Mouse (Mus musculus): ENCODE measurements at regions not wholly inside any gene's neighbourhood (a gene's known extent, or its start where the extent isn't known, plus 50 kb on each side); places are given as distances from the start of the nearest gene placed in this dataset.

GRCm38 (mm10) chr16:21310636-21311615, 106.4 kb downstream of the Ephb3 start:
- H3K27ac ChIP-seq (replicated peaks; ENCODE audit: low read depth, low read length): peak overlapping the region; percentile 90
- TF ChIP-seq POLR2A (IDR thresholded peaks at IDR 0.05; ENCODE audit: borderline replicate concordance, extremely low read depth, insufficient read depth, insufficient read length): no peak
- 2% methylated on average over 34 of the region's 35 CpGs for WGBS
- peak overlapping the region; percentile 54 for H3K9ac ChIP-seq (ENCODE audit: low read depth, low read length, severe bottlenecking)
- DNase-seq (ENCODE audit: low spot score) (peak; percentile 85), ATAC-seq (ENCODE audit: low FRiP score, low read depth) (peak; percentile 90)
- peaks cover 48% of the 10 kb centered on the region for H3K4me1 ChIP-seq (ENCODE audit: control insufficient read depth, insufficient read depth, low read length)
- no peaks in the 10 kb centered on the region for H3K27me3 ChIP-seq (ENCODE audit: control insufficient read depth, insufficient read depth, low read length)
- H3K9me3 ChIP-seq (ENCODE audit: control insufficient read depth, low read length): no peaks in the 10 kb centered on the region
- peak overlapping the region; percentile 63 for H3K4me2 ChIP-seq (replicated peaks; ENCODE audit: low read depth, low read length, severe bottlenecking)
- H3K36me3 ChIP-seq (ENCODE audit: control insufficient read depth, insufficient read depth, low read length): no peaks in the 10 kb centered on the region
- H3K4me3 ChIP-seq (replicated peaks; ENCODE audit: low read length): peak overlapping the region; percentile 31

GRCm38 (mm10) chr16:21311781-21312180, 107.2 kb downstream of the Ephb3 start:
- Histone ChIP-seq H3K4me1 (ENCODE audit: control insufficient read depth, insufficient read depth, low read length) (peaks cover 52% of the 10 kb centered on the region), H3K36me3 (ENCODE audit: control insufficient read depth, insufficient read depth, low read length) (no peaks in the 10 kb centered on the region), H3K9ac (ENCODE audit: low read depth, low read length, severe bottlenecking) (no peak overlapping the region), H3K4me3 (replicated peaks; ENCODE audit: low read length) (no peak overlapping the region), H3K27me3 (ENCODE audit: control insufficient read depth, insufficient read depth, low read length) (no peaks in the 10 kb centered on the region), H3K27ac (replicated peaks; ENCODE audit: low read depth, low read length) (peak overlapping the region; percentile 90; the same call in 1 of the 2 replicates), H3K9me3 (ENCODE audit: control insufficient read depth, low read length) (no peaks in the 10 kb centered on the region), H3K4me2 (replicated peaks; ENCODE audit: low read depth, low read length, severe bottlenecking) (no peak overlapping the region)
- DNase-seq (ENCODE audit: low spot score) (no peak), ATAC-seq (ENCODE audit: low FRiP score, low read depth) (no peak)
- no peak for TF ChIP-seq POLR2A (IDR thresholded peaks at IDR 0.05; ENCODE audit: borderline replicate concordance, extremely low read depth, insufficient read depth, insufficient read length)

GRCm38 (mm10) chr16:21315751-21316151, 107.2 kb upstream of the Vps8 start:
- Histone ChIP-seq H3K9ac (ENCODE audit: low read depth, low read length, severe bottlenecking) (no peak overlapping the region), H3K27me3 (ENCODE audit: control insufficient read depth, insufficient read depth, low read length) (no peaks in the 10 kb centered on the region), H3K27ac (replicated peaks; ENCODE audit: low read depth, low read length) (no peak overlapping the region), H3K4me3 (replicated peaks; ENCODE audit: low read length) (no peak overlapping the region), H3K4me1 (ENCODE audit: control insufficient read depth, insufficient read depth, low read length) (peaks cover 41% of the 10 kb centered on the region), H3K9me3 (ENCODE audit: control insufficient read depth, low read length) (no peaks in the 10 kb centered on the region), H3K4me2 (replicated peaks; ENCODE audit: low read depth, low read length, severe bottlenecking) (no peak overlapping the region), H3K36me3 (ENCODE audit: control insufficient read depth, insufficient read depth, low read length) (no peaks in the 10 kb centered on the region)
- TF ChIP-seq POLR2A (IDR thresholded peaks at IDR 0.05; ENCODE audit: borderline replicate concordance, extremely low read depth, insufficient read depth, insufficient read length): no peak
- DNase-seq (ENCODE audit: low spot score) (peak; percentile 41), ATAC-seq (ENCODE audit: low FRiP score, low read depth) (no peak)
- WGBS: 30% methylated on average over 6 of the region's 6 CpGs

- Histone ChIP-seq H3K27ac (replicated peaks; ENCODE audit: low read depth, low read length) (peak overlapping the region; percentile 59), H3K36me3 (ENCODE audit: control insufficient read depth, insufficient read depth, low read length) (no peaks in the 10 kb centered on the region), H3K27me3 (ENCODE audit: control insufficient read depth, insufficient read depth, low read length) (no peaks in the 10 kb centered on the region), H3K4me3 (replicated peaks; ENCODE audit: low read length) (no peak overlapping the region), H3K9me3 (ENCODE audit: control insufficient read depth, low read length) (no peaks in the 10 kb centered on the region), H3K4me1 (ENCODE audit: control insufficient read depth, insufficient read depth, low read length) (peaks cover 41% of the 10 kb centered on the region), H3K9ac (ENCODE audit: low read depth, low read length, severe bottlenecking) (no peak overlapping the region), H3K4me2 (replicated peaks; ENCODE audit: low read depth, low read length, severe bottlenecking) (no peak overlapping the region)
- 66% methylated on average over 7 of the region's 7 CpGs for WGBS
- DNase-seq (ENCODE audit: low spot score): no peak
- TF ChIP-seq POLR2A (IDR thresholded peaks at IDR 0.05; ENCODE audit: borderline replicate concordance, extremely low read depth, insufficient read depth, insufficient read length): no peak
- no peak for ATAC-seq (ENCODE audit: low FRiP score, low read depth)
These were observed 104.8 kb upstream of the Vps8 start for GRCm38 (mm10) chr16:21318009-21318639.

GRCm38 (mm10) chr16:21318640-21319365, 104.1 kb upstream of the Vps8 start:
- H3K4me2 ChIP-seq (replicated peaks; ENCODE audit: low read depth, low read length, severe bottlenecking): no peak overlapping the region
- WGBS: 51% methylated on average over 9 of the region's 9 CpGs
- peaks cover 41% of the 10 kb centered on the region for H3K4me1 ChIP-seq (ENCODE audit: control insufficient read depth, insufficient read depth, low read length)
- no peak for ATAC-seq (ENCODE audit: low FRiP score, low read depth)
- DNase-seq (ENCODE audit: low spot score): no peak
- H3K36me3 ChIP-seq (ENCODE audit: control insufficient read depth, insufficient read depth, low read length): no peaks in the 10 kb centered on the region
- no peaks in the 10 kb centered on the region for H3K9me3 ChIP-seq (ENCODE audit: control insufficient read depth, low read length)
- TF ChIP-seq POLR2A (IDR thresholded peaks at IDR 0.05; ENCODE audit: borderline replicate concordance, extremely low read depth, insufficient read depth, insufficient read length): no peak
- H3K27me3 ChIP-seq (ENCODE audit: control insufficient read depth, insufficient read depth, low read length): no peaks in the 10 kb centered on the region
- H3K27ac ChIP-seq (replicated peaks; ENCODE audit: low read depth, low read length): peak overlapping the region; percentile 59
- H3K4me3 ChIP-seq (replicated peaks; ENCODE audit: low read length): no peak overlapping the region
- H3K9ac ChIP-seq (ENCODE audit: low read depth, low read length, severe bottlenecking): no peak overlapping the region
